Mouse (Mus musculus) CD8-positive naive resting alpha-beta T cell, adult 2 months (primary cell): ENCODE measurements at regions not wholly inside any gene's neighbourhood (a gene's known extent, or its start where the extent isn't known, plus 50 kb on each side); places are given as distances from the start of the nearest gene placed in this dataset.

Experiments
- DNase-seq, 2 experiments: peaks; one replicate each; pipeline ENCODE4 v3.0.0; 2022; ENCODE audit warnings: low read depth in 2 of 2, low spot score in 2 of 2

DNA sequence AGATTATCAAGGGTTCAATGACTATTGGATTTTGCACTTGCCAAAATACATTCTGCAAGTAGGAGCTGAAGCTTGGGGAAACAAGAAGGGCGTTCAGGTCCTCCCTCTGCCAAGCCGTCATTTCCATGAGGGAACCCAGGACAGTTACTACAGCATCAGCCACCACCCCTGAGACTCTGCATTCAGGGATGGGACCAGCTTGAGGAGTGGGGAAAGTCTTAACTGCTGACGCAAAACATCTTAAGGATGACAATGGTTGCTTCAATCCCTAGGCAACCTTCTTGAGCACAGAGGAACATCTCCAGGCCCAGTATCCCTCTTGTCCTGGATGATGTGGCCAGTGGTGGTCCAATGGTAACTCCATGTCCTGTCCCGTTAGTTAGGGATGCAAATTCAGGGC lies 137.2 kb upstream of the Noct start:
- DNase-seq: no peak

DNA sequence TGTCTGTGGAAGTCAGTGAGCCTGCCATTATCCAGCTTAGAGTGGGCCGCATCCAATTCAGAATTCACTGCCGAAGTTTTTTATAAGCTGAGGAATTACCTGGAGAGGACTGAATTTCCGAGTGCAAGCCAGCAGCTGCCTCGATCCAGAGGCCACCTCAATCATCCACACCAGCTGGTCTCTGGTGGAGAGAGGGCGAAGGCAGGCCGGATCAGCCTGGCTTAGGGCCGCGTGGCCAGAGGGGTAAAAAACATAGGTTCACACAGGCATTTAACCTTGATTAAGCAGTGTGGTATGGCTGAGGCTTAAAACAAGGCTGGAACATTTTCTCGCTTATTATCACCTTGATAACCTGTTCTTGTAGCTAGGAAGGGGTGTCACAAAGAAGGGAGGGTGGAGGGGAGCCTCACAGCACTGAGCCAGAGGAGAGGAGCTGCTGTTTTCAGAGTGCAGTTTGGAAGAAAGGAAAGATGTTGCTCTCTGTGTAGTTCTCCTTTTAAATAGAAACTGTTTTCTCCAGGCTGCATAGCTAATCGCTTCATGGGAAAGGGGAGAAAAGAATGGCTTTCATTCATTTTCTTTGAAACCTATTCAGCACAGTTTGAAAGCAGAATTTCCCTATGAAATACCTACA lies 135.1 kb upstream of the Noct start:
- DNase-seq: no peak

DNA sequence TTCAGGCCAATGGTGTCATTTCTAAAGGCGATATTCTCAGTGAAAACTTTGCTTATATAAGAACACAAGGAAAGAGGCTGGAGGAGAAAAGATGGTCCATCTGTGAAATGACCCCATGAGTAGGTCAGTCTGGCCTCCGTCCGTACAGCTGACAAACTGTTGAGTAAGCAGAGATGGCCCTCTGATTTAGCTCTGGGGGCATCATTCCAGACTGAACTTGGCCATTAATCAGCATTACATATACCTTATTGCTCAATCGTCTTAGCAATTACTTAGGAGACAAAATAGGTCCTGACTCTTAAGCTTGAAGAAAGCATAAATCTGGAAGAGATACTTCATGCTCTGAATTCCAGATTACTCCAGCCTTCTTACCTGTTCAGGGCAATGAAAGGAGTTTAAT lies 132.8 kb upstream of the Noct start:
- DNase-seq: no peak

DNA sequence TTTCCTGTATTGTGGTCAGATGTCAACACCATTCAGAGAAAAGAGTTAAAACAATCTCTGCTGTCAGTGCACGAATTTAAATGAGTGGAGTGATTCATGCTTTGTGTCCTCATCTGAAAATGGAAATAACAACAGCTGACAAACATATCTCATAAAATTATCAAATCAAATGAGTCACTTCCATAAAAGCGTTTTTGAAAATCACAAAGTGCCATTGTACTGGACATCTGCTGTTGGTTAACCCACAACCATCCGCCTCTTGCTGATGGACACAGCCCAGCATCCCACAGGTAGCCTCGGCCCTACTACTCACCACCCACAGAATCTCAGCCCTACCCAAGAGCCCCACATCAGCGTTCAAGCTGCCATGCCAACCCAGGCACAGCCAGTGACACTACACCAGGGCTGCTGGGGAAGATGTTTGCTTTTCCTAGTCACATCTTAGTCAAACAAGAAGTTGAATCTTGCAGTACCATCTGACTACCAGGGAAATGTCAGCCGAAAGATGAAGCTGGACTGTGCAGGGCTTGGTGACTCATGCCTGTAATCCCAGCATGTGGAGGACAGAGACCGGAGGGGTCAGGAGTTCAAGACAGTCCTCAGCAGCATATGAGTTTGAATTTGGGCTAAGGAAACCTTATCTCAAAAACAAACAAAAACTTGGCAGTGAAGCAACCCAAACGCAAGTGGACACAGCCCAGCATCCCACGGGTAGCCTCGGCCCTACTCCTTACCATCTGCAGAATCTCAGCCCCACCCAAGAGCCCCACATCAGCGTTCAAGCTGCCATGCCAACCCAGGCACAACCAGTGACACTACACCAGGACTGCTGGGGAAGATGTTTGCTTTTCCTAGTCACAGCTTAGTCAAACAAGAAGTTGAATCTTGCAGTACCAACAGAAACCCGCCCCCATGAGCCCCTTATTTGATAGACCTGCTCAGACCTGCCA lies 131.9 kb upstream of the Noct start:
- DNase-seq: no peak

DNA sequence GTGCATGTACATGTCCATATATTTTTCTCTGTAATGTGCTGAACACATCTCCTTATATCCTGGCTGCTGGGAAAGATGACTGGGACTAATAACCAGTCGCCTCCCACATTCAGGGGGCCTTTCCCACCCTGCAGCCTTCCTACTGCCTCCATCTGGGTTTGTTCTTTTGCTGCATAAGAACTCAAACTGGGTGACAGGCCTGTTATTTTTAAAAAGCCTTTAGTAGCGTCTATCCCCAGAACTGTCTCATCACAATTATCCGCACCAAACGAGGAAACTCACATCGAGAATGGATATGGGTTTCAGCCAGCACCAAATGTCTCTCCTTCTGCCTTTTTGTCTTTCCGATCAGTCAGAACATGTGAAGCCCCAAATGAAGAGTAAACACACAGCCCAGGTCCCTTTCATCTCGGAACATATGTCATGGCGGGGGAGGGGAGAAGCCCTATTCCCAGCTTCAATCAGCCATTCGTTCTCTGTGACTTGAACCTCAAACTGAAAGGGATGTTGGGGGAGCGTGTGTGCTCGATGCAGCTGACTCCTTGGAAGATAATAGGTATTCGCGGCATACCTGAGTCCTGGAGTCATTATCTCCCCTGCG lies 128.3 kb upstream of the Noct start:
- no peak for DNase-seq

DNA sequence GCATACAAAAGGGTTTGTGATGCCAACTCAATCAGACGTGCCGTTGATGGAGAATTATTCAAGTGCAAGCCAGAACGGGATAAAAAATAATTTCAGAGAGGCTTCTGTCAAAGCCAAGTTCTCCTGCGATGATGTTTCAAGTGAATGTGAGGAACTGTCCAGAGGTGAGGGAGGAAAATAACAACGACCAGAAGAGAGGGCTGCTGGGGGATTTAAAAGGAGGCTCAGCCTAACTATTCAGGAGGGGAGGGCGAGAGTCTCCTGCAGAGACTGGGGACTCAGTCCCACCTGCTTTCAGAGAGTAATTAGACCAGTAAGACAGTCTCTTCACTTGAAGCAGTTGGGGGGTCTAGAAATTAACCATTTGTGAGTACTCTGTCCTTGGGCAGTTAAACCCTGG lies 127.7 kb upstream of the Noct start:
- DNase-seq: no peak

DNA sequence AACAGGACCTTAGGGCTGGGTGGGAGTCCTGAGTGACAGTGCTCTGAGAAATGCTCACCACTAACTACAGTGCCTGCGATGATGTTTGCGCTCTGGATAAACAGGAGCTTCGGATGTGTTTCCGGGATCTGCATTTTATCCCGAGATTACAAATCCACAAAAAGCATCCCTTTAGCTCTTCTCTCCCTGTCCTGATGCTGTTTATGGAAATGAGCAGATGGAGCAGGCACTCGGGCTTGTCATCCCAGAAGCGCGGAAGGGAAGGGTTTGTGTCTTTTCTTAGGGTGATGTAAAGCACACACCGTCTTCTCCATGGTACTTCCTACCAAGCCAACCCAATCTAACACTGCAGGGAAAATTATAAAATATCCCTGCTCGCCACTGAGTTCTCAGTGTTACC lies 126.9 kb upstream of the Noct start:
- no peak for DNase-seq

DNA sequence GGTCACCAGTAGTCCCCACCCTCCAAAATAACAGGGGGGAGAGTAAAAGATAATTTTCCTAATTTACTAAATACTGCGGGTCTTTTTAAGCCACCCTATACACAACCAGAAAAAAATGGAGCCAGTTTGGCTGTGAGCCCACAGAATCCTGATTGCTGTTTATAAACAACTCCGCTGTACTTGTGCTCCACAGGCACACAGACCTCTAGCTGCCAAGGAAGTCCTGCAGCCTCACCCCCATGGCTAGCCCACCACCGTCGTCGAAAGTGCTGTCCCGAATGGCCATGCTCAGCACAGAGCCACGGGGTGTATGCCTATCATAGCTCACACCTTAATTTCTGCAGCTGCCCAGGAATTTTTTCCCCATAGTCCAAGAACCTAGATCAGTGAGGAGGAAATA lies 124.3 kb upstream of the Noct start:
- DNase-seq: no peak

DNA sequence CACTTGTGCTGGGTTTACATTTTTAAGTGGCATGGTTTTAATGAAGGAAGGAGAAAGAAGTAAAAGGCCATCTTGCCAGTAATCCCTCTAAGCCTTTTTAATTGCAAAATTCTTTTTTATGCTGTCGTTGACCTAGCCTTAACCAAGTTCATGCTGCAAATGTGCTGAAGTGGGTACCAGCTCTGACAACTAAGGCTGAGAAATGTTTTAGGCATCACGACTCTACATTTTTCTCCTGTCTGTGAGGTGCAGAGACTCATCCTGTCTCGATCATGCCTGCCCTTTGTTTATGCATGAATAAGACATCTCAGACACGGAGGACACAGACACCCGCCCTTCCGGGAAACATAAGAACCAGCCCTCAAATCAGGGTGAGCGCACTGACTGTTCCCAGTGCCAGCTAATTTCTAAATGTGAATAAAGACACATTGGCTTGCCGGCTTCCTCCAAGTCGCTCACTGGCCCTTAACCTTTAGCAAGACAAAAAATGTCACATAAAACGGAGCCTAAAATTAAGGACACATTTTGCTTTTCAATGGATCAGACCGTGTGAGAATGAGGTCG lies 115.5 kb upstream of the Noct start:
- DNase-seq: no peak

DNA sequence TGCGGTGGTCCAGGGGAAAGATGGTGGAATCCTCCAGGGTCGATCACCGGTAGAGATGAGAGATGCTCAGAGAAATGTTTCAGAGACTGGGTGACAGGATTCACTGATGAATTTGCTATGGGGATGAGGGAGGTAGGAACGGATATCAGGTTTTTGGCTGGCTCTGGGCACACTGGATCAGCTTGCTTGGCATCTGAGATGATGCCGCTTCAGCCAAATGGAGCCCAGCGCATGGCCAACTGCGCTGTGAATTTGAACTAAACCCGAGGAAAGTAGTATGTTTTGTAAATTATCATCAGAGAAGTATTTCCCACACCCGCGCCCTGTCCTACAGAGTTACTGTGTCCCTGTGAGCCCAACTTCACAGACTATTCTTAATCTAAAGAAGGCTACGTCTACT lies 113.0 kb upstream of the Noct start:
- no peak for DNase-seq

DNA sequence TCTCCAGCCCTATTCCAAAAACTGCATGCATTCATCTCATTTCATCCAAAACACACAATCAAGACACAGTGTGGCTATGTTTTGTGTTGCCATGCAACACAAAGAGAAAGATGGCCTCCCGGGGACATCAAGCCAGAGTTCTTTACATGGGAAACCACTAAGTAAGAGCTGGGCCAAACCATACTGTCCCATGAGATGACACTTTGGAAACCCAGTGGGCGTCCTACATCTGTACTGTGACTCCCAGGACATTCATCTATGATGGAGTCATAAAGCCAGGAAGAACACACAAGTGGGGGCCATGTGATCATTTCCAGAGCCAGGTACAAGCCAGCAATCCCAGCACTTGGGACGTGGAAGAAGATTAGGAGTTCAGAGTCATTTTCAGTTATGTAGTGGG lies 111.9 kb upstream of the Noct start:
- DNase-seq: no peak

DNA sequence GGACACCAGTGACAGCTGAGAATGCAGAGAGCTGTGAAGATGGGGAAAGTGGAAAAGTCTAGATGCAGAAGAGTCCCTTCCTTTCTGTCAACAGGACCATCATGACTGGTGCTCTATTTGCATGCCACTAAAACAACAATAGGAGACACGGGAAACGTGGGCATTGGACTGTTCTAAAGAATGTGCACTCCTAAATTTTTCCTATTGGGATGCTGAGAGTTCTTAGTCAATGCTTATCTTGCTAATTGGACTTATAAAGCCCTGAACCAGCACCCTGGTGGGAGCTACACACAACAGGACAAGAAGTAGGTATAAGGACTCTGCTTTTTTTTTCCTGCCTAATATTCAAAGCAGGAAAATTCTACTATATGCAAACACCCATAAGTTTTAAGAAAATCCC lies 108.3 kb upstream of the Noct start:
- DNase-seq: no peak

DNA sequence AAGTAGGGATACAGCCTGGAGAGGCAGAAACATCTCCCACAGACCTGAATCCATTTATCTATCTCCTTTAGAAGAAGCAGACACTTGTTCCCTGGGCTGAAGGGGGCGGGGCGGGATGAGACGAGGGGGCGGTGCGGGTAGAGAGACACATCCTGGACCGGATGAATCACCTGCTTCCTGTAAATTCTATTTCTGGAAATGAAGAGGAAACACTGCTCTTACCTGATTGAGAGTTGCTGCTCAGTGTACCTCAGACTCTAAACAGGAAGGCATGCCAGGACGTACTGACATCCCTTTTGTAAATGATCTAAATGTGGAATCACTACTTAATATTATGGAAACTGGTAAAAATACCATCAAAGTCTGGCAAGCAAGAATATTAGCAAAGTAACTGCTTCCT lies 105.5 kb upstream of the Noct start:
- DNase-seq: no peak

DNA sequence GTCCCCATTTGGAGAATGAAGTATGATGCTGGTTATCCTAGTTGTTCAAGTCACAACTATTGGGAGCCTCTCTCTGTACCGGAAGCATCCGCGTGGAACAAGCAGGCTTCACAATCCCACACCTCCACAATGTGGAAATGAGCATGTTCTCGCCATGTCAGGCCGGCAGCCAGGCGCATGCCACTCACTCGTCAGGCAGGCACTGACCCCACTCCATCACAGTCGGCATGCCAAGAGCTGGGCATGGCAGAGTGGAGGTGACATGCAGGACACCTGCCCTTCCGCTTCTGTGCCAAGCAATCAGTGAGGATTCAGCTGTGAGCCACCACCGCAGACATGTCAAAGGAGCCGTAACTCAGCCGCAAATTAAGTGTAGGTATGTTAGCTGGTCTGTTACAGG lies 103.7 kb upstream of the Noct start:
- DNase-seq: no peak

DNA sequence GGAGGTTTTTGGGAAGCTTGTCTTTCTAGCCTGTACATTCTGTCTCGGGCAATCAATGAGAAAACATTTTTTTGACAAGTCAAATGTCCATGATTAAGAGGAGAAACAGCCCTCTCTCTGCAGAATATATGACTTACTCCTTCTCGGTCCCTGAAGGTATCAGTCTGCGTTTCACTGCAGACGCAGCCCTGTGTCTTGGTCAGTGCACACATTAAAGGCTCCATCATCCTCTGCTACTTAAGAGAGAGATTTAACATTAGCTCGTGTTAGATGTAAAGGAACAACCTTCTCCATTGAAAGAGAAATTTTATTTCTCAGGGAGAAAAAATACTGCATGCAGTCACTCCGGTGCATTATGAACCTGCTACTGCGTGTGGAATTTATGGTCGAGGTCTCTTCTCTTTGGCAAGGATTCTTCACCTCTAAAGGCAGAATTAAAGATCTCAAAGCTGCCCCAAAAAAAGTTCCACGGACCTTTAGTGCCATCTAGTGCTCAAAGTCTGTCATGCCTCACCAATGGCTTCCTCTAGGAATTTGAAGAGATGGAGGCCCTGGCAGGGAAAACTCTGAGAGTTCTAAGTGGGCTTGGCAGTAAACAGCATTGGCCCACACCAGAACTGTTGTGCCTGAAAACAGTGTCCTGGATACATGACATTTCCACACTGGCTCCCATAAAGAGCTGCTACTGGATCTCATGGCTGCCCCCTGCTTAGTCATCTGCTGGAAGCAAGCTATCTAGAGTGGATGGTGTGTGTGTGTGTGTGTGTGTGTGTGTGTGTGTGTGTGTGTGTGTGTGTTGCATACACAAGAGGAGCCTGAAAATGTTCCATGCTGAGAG lies 102.3 kb upstream of the Noct start:
- peak; percentile 35 to 51 for DNase-seq

DNA sequence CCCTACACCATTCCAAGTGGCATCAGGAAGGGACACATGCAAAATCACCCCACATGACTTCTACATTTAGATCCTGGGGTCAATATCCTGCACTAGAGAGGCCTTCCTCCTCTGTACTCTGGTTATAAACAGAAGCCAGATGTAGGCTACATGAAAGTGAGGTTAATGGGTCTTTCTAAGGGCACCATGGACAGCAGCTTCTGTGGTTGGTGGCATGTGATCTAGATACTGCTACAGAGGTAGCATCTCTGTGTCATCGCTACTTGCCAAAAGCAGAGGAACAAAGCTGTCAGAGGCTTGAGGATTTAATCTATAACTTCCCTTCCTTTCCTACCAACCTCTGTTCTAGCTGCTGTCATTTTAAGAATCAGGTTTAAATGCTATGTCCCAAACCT lies 101.7 kb upstream of the Noct start:
- no peak for DNase-seq

DNA sequence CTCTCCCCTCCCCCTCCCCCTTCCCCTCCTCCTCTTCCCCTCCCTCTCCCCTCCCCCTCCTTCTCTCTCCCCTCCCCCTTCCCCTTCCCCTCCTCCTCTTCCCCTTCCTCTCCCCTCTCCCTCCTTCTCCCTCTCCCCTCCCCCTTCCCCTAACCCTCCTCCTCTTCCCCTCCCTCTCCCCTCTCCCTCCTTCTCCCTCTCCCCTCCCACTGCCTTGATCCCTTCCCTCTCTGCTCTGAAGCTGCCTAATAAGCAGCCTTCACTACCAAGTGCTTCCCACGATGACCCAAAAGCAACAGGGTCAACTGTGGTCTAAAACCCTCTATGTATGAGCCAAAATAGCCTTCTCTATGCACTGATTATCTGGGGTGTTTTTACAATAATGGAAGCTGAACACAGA lies 96.4 kb upstream of the Noct start:
- DNase-seq: no peak

DNA sequence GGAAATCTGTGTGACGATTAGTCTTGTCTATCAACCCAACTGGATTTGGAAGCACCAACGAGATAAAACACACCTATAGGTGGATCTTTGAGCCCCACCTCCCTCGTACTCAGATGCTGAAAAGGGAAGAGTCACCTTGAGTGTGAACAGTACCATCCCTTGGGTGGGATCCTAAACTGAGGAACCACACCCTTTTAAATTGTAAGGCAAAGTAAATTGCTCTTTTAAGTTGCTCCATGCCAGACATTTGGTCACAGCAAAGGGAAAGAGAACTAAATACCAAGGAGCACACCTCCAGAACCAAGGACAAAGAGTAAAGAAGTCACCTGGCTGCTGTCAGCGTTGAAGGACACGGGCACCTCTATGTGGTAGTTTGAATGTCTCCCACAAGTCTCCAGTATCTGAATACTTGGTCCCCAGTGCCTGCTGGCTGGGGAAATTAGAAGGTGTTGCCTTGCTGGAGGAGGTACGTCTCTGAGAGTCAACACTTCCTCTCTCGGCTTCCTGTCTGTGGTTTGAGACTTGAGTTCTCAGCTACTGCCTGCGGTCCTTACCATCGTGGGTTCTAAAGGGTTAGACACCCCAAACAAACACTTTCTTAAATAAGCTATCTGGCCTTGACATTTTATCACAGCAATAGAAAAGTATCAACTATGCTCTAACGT lies 95.6 kb upstream of the Noct start:
- DNase-seq: peak; percentile 32 to 46

DNA sequence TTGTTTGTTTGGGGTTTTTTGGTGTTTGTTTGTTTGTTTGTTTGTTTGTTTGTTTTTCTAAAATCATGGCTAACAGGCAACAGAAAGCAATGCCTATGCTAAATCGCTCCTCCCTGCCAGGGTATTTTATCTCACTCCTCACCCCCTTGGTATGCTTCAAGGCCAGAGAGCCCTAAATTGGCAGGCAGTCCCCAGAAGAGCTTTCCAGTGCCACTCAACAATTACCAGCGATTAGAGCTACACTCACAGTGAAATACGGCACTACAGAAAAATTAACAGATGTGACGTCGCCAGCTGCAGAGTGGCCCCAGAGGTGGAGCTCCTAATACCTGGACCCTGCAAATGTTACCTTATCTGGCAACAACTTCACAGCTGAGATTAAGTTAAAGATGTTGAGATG lies 93.5 kb upstream of the Noct start:
- no peak for DNase-seq

DNA sequence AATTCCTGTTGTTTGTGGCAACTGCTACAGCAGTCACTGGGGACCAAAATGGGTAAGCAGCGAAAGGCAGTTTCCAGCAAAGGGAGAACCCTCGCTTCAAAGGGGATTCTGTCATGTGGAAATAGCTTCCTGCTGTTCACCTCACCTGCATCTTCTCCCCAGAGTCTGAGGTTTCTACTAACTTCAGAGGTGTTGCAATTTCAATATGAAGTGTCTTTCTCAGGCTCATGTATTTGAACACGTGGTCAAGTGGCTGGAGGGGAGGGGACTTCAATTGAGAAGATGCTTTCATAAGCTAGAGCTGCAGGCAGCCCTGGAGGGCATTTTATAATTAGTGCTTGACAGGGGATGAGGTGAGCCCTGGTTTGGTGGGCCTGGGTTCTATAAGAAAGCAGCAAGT lies 92.9 kb upstream of the Noct start:
- DNase-seq: no peak

DNA sequence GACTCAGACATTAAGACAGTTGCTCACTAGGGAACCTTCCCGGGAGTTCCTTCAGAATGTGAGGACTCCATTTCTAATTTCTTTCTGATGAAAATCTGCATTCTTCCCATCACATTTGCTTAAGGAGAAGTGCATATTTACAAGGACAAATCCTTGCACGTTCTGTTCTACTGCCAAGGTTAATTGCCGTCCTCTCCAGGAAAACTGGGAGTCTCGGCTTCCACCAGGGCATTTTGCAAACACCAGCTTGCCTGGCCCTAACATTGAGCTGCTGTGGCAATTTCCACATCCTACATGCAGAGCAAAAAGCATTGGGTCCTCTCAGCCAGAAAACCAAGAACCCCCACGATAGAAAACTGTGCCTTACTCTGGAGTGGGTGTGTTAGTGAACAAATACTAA lies 91.5 kb upstream of the Noct start:
- no peak for DNase-seq
